Mouse (Mus musculus): Measurements from ENCODE around the gene Gm26602. TPM values are rescaled to one million over a fixed set of nuclear protein-coding genes. Genes with fewer than 3 reads are reported as not detected.

Gene Gm26602
- polyA plus RNA-seq, 1 experiment = not detected

GRCm38 (mm10) chr10:79906712-79907111 lies 3.9 kb upstream of the Gm26602 start:
- 95% methylated on average over 9 of the region's 9 CpGs for WGBS
- Histone ChIP-seq H3K4me3 (ENCODE audit: control insufficient read depth, insufficient read depth, low read length) (no peak overlapping the region), H3K36me3 (ENCODE audit: control insufficient read depth, insufficient read depth, low read length) (no peaks in the 10 kb centered on the region), H3K27ac (ENCODE audit: control insufficient read depth, insufficient read depth, low read length) (no peak overlapping the region), H3K27me3 (ENCODE audit: control insufficient read depth, insufficient read depth, low read length) (no peaks in the 10 kb centered on the region), H3K4me1 (replicated peaks; ENCODE audit: control insufficient read depth, insufficient read depth, low read length) (peaks cover 10% of the 10 kb centered on the region)
- TF ChIP-seq POLR2A (IDR thresholded peaks at IDR 0.05; ENCODE audit: control insufficient read depth, extremely low read depth, insufficient read depth, low read length, poor library complexity) = no peak
- no peak for TF ChIP-seq CTCF (IDR thresholded peaks at IDR 0.05; ENCODE audit: borderline replicate concordance, control insufficient read depth, extremely low read depth, insufficient read depth, low read length, poor library complexity)
- DNase-seq = no peak

- H3K27me3 ChIP-seq (ENCODE audit: control insufficient read depth, insufficient read depth, low read length) = no peaks in the 10 kb centered on the region
- WGBS = 98% methylated on average over 10 of the region's 10 CpGs
- H3K4me1 ChIP-seq (replicated peaks; ENCODE audit: control insufficient read depth, insufficient read depth, low read length) = peaks cover 10% of the 10 kb centered on the region
- TF ChIP-seq POLR2A (IDR thresholded peaks at IDR 0.05; ENCODE audit: control insufficient read depth, extremely low read depth, insufficient read depth, low read length, poor library complexity) (no peak), CTCF (IDR thresholded peaks at IDR 0.05; ENCODE audit: borderline replicate concordance, control insufficient read depth, extremely low read depth, insufficient read depth, low read length, poor library complexity) (no peak)
- no peaks in the 10 kb centered on the region for H3K36me3 ChIP-seq (ENCODE audit: control insufficient read depth, insufficient read depth, low read length)
- DNase-seq = no peak
- no peak overlapping the region for H3K4me3 ChIP-seq (ENCODE audit: control insufficient read depth, insufficient read depth, low read length)
- no peak overlapping the region for H3K27ac ChIP-seq (ENCODE audit: control insufficient read depth, insufficient read depth, low read length)
These were observed 3.2 kb upstream of the Gm26602 start for GRCm38 (mm10) chr10:79907415-79907814.

- peak; percentile 99 for DNase-seq
- Histone ChIP-seq H3K27me3 (ENCODE audit: control insufficient read depth, insufficient read depth, low read length) (no peaks in the 10 kb centered on the region), H3K4me1 (replicated peaks; ENCODE audit: control insufficient read depth, insufficient read depth, low read length) (peaks cover 10% of the 10 kb centered on the region), H3K4me3 (ENCODE audit: control insufficient read depth, insufficient read depth, low read length) (peak within 1 kb of the TSS; percentile 75), H3K36me3 (ENCODE audit: control insufficient read depth, insufficient read depth, low read length) (no peaks in the 10 kb centered on the region), H3K27ac (ENCODE audit: control insufficient read depth, insufficient read depth, low read length) (peak within 1 kb of the TSS; percentile 54)
- no peak for TF ChIP-seq CTCF (IDR thresholded peaks at IDR 0.05; ENCODE audit: borderline replicate concordance, control insufficient read depth, extremely low read depth, insufficient read depth, low read length, poor library complexity)
- peak; percentile 50; the same call in 1 of the 2 replicates for TF ChIP-seq POLR2A (IDR thresholded peaks at IDR 0.05; ENCODE audit: control insufficient read depth, extremely low read depth, insufficient read depth, low read length, poor library complexity)
- WGBS = under 1% methylated on average over 52 of the region's 52 CpGs
These were observed 2.2 kb upstream of the Gm26602 start, which contains the start of gene Med16 for GRCm38 (mm10) chr10:79908167-79909091. Gene Med16, minus strand, starts transcription at chr10:79908923.

- peak overlapping the region; percentile 32 for H3K27ac ChIP-seq (ENCODE audit: control insufficient read depth, insufficient read depth, low read length)
- DNase-seq = peak; percentile 31
- H3K4me1 ChIP-seq (replicated peaks; ENCODE audit: control insufficient read depth, insufficient read depth, low read length) = peaks cover 11% of the 10 kb centered on the region
- 24% methylated on average over 14 of the region's 14 CpGs for WGBS
- H3K4me3 ChIP-seq (ENCODE audit: control insufficient read depth, insufficient read depth, low read length) = no peak overlapping the region
- no peak for TF ChIP-seq POLR2A (IDR thresholded peaks at IDR 0.05; ENCODE audit: control insufficient read depth, extremely low read depth, insufficient read depth, low read length, poor library complexity)
- H3K27me3 ChIP-seq (ENCODE audit: control insufficient read depth, insufficient read depth, low read length) = no peaks in the 10 kb centered on the region
- no peaks in the 10 kb centered on the region for H3K36me3 ChIP-seq (ENCODE audit: control insufficient read depth, insufficient read depth, low read length)
These were observed 1.3 kb upstream of the Gm26602 start for GRCm38 (mm10) chr10:79909092-79909922.

- H3K27me3 ChIP-seq (ENCODE audit: control insufficient read depth, insufficient read depth, low read length) = no peaks in the 10 kb centered on the region
- H3K4me3 ChIP-seq (ENCODE audit: control insufficient read depth, insufficient read depth, low read length) = no peak overlapping the region
- 96% methylated on average over 20 of the region's 20 CpGs for WGBS
- no peak overlapping the region for H3K27ac ChIP-seq (ENCODE audit: control insufficient read depth, insufficient read depth, low read length)
- H3K36me3 ChIP-seq (ENCODE audit: control insufficient read depth, insufficient read depth, low read length) = no peaks in the 10 kb centered on the region
- H3K4me1 ChIP-seq (replicated peaks; ENCODE audit: control insufficient read depth, insufficient read depth, low read length) = peaks cover 35% of the 10 kb centered on the region
- no peak for TF ChIP-seq POLR2A (IDR thresholded peaks at IDR 0.05; ENCODE audit: control insufficient read depth, extremely low read depth, insufficient read depth, low read length, poor library complexity)
- no peak for DNase-seq
These were observed 1.8 kb downstream of the Gm26602 start for GRCm38 (mm10) chr10:79912412-79912811.

GRCm38 (mm10) chr10:79914131-79914947 lies 3.7 kb downstream of the Gm26602 start:
- DNase-seq = no peak
- H3K4me3 ChIP-seq (ENCODE audit: control insufficient read depth, insufficient read depth, low read length) = no peak overlapping the region
- WGBS = 44% methylated on average over 11 of the region's 11 CpGs
- no peaks in the 10 kb centered on the region for H3K27me3 ChIP-seq (ENCODE audit: control insufficient read depth, insufficient read depth, low read length)
- no peak for TF ChIP-seq POLR2A (IDR thresholded peaks at IDR 0.05; ENCODE audit: control insufficient read depth, extremely low read depth, insufficient read depth, low read length, poor library complexity)
- TF ChIP-seq CTCF (IDR thresholded peaks at IDR 0.05; ENCODE audit: borderline replicate concordance, control insufficient read depth, extremely low read depth, insufficient read depth, low read length, poor library complexity) = no peak
- H3K27ac ChIP-seq (ENCODE audit: control insufficient read depth, insufficient read depth, low read length) = no peak overlapping the region
- H3K36me3 ChIP-seq (ENCODE audit: control insufficient read depth, insufficient read depth, low read length) = no peaks in the 10 kb centered on the region
- peaks cover 36% of the 10 kb centered on the region for H3K4me1 ChIP-seq (replicated peaks; ENCODE audit: control insufficient read depth, insufficient read depth, low read length)
